Mouse (Mus musculus) left cerebral cortex, adult 18-20 months (tissue): ENCODE results near the gene 6430548M08Rik. TPM values are rescaled to one million over a fixed set of nuclear protein-coding genes. Genes with fewer than 3 reads are reported as not detected.

ENCODE experiments used
- DNase-seq, 2 experiments: peaks; one replicate each; pipeline ENCODE4 v3.0.0; 2021 to 2022; ENCODE audit warnings: low spot score in 2 of 2, mixed read lengths in 1 of 2
- total RNA-seq, 2 experiments: library from RNA; stranded (reverse); gene quantifications; 2 replicates each; pipeline ENCODE4 v1.2.3; 2021

6430548M08Rik gene
- total RNA-seq, 2 experiments from 2014 or later = 247 to 294 TPM

- no peak for DNase-seq
Observed at GRCm38 (mm10) chr8:120140769-120141168, 26.8 kb downstream of the 6430548M08Rik start.

DNA sequence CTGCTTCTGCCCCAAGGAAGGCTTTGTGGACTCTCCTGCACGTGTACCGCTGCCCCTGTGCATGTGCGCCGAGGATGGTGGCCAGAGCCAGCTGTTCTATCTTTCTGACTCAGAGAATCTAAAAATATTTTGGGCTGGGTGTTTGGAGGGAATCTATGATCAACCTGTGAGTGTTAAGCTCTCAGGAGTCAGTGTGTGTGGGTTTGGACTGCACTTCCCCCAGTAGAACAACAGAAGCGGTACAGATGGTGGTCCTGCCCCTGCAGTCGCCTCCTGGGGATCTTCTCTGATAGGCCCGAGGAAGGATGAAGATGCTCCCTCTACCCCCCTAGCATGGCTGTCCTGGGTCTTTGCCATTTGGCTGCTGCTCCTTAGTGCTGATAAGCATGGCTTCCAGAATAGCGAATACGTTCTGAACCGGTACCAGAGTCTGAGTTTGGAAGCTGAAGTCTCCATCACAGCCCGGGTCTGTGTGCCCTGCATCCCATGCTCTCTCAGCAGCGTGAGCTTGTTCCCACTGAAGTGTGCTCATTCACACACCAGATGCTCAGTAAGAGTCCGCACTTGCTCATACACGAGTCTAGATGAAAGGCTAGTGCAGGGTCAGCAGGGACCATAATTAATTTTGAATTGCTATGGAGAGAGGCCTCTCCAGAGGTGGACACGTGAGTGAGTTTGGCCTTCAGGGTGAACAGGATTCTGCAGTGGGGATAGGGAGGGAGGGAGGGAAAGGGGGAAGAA is 30.1 kb downstream of the 6430548M08Rik start:
- peak; percentile 54 to 61 for DNase-seq

DNA sequence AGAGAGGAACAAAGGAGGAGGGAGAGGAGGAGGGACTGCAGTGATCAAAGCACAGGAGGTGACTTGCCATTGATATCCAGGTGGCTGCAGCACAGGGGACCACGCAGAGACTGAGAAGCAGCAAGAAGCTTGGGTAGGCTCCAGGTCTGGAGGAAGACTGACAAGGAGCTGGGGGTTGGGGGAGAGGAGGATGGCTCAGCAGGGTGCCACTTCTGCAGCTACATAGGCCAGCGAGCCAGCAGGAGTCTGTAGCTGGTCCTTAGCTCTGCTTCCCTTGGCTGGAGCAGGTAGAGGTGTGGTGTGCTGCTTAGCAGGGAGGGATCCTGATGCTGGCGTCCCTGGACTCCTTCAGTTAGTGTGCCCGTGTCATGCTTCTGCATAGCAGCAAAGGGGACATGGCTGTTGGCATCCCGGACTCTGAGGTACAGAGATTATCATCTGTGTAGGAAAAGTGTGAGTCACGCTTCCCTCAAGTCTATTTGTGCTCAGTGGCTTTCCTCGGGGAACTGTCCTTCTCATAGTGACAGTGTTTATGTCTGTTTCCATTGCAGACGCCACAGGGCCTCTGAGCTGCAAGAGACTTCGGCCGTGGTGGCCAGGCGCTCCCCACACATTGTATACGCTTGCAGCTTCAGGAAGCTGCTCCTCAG is 30.8 kb downstream of the 6430548M08Rik start:
- peak; percentile 60 to 75 for DNase-seq

DNA sequence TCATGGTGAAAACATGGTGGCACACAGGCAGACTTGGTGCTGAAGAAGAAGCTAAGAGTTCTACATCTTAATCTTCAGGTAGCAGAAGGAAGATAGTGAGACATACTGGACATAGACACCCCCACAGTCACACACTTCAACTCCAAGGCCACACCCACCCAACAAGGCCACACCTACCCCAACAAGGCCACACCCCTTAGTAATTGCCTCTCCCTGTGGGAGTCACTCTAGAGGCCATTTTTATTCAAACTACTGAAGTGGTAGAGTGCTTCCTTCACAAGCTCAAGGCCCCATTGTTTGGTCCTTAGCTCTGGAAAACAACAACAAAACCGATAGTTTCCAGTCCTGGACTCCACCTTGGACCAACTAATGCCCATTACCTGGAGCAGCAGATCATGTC is 32.1 kb downstream of the 6430548M08Rik start:
- no peak for DNase-seq

GRCm38 (mm10) chr8:120150028-120150427 is 36.1 kb downstream of the 6430548M08Rik start:
- no peak for DNase-seq

DNA sequence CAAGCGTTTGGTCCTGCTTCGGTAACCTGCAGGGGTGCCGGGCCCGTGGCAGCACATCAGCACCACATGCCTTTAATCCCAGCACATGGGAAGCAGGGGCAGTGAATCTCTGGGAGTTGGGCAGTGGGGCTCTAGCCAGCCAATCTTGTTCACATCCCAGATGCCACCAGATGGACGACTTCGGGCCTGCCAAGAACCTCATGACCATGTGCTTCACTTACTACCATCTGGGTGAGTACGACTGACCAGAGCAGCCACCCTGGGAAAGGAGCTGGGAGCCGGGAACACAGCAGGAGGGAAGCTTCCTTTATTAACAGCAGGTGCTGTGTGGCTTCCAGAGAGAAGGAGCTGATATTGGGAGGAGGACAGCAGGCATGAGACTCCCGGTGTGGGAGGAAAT is 37.2 kb downstream of the 6430548M08Rik start:
- no peak for DNase-seq

DNA sequence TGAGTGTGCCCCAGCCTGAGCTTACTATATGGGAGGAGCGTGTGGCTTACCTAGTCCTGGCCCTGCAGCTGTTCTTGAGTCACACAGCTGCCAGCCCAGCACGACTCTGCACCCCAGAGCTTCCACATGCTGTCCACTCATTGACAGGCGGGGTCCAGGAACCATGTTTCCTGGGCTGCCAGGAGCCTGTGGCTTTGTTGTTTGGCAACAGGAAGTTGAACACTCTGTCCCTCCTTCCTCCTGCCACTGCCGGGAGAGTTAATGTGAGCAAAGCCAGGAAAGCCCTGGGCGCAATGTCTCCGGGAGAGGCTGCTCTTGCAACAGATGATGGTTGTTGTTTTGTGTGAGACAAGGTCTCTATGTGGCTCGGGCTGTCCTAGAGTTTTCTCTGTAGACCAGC is 38.7 kb downstream of the 6430548M08Rik start:
- DNase-seq = no peak

GRCm38 (mm10) chr8:120160366-120160765 is 46.4 kb downstream of the 6430548M08Rik start:
- DNase-seq = no peak

DNA sequence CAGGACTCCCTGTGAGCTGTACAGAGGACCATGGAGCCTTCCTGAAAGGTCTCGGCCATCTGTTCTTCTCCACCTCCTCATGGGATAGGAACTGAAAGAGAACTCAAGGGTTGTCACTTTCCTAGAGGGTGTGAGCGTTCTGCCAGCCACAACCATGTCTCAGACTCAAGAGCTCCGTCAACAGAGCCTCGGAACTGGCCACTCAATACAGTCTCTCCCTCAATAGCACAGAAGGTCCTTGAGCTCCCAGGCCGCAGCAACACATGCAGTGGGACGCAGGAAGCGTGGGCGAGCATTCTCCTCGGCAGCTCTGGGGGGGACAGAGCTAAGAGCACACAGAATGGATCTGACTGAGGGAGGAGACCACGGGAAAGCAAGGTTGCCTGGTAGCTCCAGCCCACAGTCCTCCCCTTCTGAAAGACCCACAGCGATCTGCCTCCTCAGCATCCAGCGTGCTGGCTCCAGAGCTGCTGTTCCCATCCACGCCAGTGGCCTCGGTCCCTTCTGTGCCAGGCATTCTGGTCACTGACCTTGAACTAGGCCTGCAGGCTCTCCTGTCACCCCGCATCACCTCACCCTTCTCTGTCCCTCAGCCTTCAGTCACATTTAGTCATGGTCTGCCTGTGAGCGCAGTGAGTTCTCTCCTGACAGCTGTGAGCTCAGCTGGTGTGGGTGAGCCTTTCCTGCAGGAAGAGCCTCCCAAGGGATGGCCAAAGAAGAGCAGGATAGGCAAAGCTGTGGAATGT is 47.9 kb downstream of the 6430548M08Rik start:
- DNase-seq = no peak

DNA sequence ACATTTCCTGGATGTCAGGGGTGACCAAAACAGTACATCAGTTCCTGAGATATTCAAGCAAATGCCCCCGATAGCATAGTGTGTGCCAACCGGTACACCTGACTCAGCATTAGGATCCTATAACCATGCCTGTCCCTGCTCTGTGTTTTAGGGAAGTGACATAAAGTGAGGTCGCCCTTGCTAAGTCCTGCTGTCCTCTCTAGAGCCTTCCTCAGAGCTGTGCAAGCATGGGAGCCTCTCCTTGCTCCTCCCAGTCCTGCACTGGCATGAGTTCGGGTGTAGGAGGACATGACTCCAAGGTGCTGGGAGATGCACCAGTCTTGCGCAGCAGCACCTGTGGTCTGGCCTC is 48.4 kb downstream of the 6430548M08Rik start:
- no peak for DNase-seq

GRCm38 (mm10) chr8:120163376-120163775 is 49.4 kb downstream of the 6430548M08Rik start:
- DNase-seq = no peak

DNA sequence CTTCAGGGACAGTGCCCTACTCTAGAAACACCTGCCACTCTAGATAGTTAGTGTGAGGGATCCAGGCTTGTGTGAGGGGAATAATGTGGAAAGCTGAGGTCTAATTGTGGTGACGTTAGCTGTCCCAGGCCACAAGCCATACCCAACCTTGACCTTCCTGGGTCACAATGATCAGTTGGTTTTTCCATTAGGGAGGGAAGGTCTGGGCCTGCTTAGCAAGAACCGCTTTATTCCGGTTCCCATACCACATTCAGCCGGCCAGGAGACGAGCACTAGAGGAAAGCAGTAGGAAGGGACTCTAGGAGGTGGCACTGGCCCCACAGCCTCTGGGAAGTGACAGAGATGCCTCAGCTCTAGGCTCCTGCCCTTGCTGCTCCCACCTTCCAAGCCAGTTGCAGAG is 50.1 kb downstream of the 6430548M08Rik start:
- DNase-seq = no peak

GRCm38 (mm10) chr8:120167136-120167535 is 53.2 kb downstream of the 6430548M08Rik start:
- DNase-seq = no peak

DNA sequence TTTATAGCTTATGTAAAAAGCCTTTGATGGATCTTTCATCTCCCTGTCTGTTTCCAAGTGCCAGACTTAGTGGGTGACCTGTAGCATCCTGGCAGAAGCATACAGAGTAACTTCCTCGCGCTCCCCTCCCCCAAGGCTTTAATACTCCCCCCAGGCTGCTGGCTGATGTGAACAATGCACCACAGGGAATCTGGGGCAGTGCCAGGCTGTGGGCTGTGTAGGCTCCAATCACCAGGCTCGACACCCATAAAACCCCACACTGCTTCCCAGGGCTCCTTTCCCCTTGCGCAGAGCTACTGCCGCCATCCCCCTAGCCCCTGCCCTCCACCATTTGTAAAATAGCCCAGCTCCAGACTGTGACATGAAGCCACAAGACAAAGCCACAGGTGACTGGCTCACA is 53.9 kb downstream of the 6430548M08Rik start:
- peak; percentile 40 to 65 for DNase-seq

DNA sequence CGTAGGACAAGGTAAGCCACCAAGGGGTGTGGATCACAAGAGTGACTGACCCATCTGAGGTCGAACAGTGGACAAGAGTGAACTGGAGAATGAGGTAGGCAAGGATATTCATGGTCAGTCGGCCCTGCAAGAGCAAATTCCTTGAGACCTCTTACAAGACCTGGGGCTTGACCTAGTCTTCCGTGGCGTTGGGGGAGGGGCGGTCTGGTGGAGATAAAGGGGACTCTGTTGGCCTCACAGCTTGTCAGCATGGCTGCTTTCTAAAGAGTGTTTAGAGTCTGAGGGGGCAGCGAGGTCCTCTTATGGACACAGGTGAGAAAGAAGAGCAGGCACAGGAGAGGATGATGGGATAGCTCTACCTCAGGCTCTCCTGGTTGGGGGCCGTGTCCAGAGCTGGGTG is 55.2 kb downstream of the 6430548M08Rik start:
- DNase-seq = no peak

DNA sequence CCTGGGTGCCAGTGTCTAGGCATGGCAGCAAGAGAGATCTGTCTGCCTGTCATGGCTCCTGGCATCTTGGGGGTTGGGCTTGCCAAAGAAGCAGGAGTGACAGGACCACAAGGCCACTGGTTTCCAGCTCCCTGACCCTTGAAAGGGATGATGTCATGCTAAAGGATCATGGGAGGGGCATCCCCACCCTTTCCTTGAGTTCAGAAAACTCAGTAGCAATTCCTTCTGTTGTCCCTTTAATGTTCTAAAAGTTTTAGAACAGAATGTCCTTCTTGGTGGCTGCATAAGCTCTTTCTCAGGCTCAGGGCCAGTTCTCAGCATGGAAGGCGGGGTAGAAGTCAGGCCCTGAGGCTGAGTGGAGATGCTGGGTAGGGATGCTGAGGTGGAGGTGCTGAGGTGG is 59.2 kb downstream of the 6430548M08Rik start:
- DNase-seq = no peak

GRCm38 (mm10) chr8:120174606-120175005 is 60.7 kb downstream of the 6430548M08Rik start:
- no peak for DNase-seq

DNA sequence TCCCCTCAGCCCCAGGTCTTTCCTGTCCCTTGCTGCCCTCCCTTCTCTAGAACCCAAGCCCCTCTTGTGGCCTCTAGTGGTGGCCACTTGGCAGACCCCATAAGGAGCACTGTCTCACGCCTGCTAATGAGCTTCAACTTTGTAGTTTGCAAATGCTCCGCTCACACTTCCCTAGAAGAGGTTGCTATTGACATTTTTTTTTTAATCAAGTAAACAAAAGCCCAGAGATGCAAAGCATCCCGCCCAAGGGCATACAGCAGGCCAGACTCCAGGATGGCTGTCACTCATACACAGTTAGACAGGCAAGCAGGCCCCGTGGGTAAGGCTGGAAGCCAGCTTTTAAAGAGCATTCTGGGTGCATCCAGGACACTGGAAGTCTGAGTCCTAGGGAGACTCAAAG is 62.7 kb downstream of the 6430548M08Rik start:
- no peak for DNase-seq

DNA sequence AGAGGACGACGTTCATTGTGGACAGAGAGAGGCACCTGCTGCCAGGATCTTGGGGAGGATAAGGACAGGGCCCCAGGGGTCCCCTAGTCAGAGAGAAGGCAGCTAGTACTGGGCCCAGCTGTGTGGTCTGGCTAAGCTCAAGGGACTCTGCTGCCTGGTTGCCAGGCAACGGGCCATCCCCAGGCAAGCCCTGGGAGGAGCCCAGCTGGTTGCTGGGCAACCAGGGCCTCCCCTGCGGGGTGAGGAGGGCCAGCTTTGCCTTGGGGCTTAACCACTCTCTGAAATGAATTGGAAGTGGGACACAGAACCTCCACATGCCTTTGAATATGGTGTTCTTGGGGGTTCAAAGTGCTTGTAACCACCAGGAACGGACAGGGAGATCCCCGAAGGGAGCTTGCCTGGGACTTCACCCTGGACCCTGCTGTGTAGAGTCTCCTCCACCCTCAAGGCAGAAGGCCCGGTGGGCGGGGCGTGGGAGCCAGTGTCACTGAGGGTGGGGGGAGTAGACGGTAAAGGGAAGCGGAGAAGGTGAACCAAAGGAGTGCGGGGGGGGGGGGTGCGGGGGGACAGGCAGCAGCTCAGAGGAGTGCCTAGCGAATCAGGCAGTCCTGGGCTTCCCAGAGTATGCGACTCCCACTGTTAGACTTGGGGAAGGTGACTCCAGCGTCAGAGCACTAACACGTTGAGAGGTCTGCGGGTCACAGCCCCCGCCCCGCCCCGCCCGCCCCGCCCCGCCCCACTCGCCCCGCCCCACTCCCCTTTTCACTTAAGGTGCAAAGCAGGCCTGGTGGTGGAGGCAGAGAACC is 63.6 kb downstream of the 6430548M08Rik start, which contains the start of gene Fam92b:
Fam92b (minus strand) TSS at position 149 of the 806 bp plus-strand sequence.
- peak; percentile 24 to 58 for DNase-seq

DNA sequence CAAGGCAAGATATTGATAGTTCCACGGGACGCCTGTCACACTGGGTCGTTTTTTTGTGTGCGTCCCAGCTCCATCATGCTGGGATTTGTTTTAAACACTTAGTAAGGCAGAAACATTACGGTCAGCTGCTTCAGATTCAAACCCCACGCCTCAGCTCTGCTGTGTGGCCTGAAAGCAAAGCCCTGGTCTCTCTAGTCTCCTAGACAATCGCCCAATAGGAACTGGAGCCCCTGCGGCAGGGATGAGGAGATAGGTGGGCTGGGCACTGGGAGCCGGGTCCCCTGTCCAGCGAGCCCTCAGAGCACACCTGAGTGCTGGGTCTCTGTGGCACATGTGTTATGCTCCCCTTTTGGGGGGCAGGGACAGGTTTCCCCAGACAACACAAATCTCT is 64.2 kb downstream of the 6430548M08Rik start:
- DNase-seq = no peak

GRCm38 (mm10) chr8:120179027-120179431 is 65.1 kb downstream of the 6430548M08Rik start:
- peak; percentile 89 to 93 for DNase-seq
